Mouse (Mus musculus): Measurements from ENCODE around the gene Llgl2. TPM values are rescaled to one million over a fixed set of nuclear protein-coding genes. Genes with fewer than 3 reads are reported as not detected.
"Not testable (repeated sequence)": the region's sequence is repeated elsewhere in the genome, so short reads cannot be mapped to it uniquely, and the experiment has no call there.

The Llgl2 gene
- polyA plus RNA-seq, 1 experiment from 2014 or later = 11.9 TPM

DNA sequence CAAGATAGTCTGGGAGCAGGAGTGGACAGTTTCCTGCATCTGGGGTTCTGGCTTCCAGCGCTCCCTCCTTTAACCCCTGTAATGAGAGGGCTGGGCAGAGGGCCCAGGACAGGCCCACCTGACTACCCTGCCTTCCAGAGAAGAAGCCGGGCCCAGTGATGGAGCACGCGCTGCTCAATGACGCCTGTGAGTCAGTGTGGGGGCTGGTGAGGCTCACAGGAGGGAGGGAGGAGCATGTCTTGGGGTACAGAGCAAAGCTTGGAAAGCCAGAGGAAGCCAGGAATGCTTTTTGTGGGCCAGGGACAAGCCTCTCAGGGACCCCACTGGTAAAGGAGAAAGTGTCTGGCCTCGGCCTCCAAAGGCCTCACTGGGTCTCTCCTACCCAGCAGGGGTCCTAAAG is 30.8 kb downstream of the Llgl2 start:
- Histone ChIP-seq H3K9me3 (replicated peaks) (no peaks in the 10 kb centered on the region), H3K4me1 (replicated peaks) (peaks cover 15% of the 10 kb centered on the region), H3K27me3 (peaks cover 39% of the 10 kb centered on the region), H3K36me3 (replicated peaks) (peaks cover 56% of the 10 kb centered on the region), H3K27ac (replicated peaks) (no peak overlapping the region), H3K9ac (no peak overlapping the region), H3K4me3 (replicated peaks) (no peak overlapping the region), H3K4me2 (no peak overlapping the region)
- WGBS (ENCODE audit: insufficient replicate concordance) = 83% methylated on average over 6 of the region's 6 CpGs
- ATAC-seq (ENCODE audit: insufficient read depth) = no peak

DNA sequence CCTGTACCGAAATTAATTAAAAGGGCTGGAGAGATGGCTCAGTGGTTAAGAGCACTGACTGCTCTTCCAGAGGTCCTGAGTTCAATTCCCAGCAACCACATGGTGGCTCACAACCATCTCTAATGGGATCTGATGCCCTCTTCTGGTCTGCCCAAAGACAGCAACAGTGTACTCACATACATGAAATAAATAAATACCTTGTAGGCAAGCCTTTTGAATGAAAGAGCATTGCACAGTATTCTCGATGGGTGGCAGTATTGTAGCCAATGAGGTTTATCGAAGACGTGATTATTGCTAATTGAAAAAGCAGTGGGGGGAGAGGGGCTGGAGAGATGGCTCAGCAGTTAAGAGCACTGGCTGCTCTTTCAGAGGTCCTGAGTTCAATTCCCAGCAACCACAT is 33.3 kb downstream of the Llgl2 start:
- H3K9me3 ChIP-seq (replicated peaks); H3K4me3 ChIP-seq (replicated peaks); H3K4me2 ChIP-seq; H3K9ac ChIP-seq; H3K27ac ChIP-seq (replicated peaks); ATAC-seq (ENCODE audit: insufficient read depth): not testable (repeated sequence)
- Histone ChIP-seq H3K4me1 (replicated peaks) (peaks cover 17% of the 10 kb centered on the region), H3K36me3 (replicated peaks) (peaks cover 31% of the 10 kb centered on the region; the same call in 1 of the 2 replicates), H3K27me3 (peaks cover 63% of the 10 kb centered on the region)
- 78% methylated on average over 4 of the region's 4 CpGs for WGBS (ENCODE audit: insufficient replicate concordance)

DNA sequence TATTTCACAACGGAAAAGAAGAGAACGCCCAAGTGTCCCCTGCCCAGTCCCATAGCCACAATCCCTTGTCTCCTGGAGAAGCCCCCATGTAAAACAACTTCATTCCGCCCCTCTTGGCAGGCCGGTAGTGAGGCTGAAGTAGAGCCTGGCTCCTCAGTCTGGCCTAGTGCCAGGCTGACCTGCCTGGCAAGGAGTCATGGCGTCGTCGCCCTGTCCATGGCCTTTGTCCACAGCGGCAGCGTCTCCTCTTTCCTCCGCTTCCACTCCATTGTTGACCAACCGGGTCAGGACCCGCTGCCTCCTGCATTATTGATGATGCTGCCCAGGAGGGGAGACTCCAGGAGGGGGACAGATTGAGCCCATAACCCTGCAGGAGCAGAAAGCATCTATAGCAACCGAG is 34.1 kb downstream of the Llgl2 start:
- no peak overlapping the region for H3K27ac ChIP-seq (replicated peaks)
- no peak for ATAC-seq (ENCODE audit: insufficient read depth)
- 0 out of 2 replicates have a peak, but pooled peaks cover 27% of the 10 kb centered on the region for H3K36me3 ChIP-seq (replicated peaks)
- H3K9ac ChIP-seq = no peak overlapping the region
- WGBS (ENCODE audit: insufficient replicate concordance) = 63% methylated on average over 13 of the region's 13 CpGs
- H3K4me2 ChIP-seq = no peak overlapping the region
- H3K27me3 ChIP-seq = peaks cover 71% of the 10 kb centered on the region
- no peaks in the 10 kb centered on the region for H3K9me3 ChIP-seq (replicated peaks)
- H3K4me3 ChIP-seq (replicated peaks) = no peak overlapping the region
- peaks cover 17% of the 10 kb centered on the region for H3K4me1 ChIP-seq (replicated peaks)

DNA sequence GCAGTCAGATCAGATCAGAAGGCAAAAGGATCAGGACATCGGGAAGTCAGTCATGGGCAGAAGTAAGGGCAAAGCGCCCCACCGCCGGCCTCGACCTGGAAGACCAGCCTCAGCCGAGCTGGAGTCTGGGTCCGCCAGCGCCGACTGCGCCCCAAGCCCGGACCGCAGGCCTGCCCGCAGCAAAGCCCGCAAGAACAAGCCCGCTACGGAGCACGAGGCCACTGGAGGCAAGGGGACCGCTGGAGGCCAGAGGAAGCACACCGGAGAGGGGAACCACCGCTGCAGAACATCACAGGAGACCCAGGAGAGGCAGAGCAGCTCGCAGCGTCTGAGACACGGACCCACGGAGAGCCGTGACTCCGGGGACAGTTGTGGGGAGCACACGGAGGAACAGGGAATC is 34.5 kb downstream of the Llgl2 start, which contains the start of gene Myo15b:
Gene Myo15b, plus strand, starts transcription at position 53 of the 400 bp plus-strand sequence.
- H3K27ac ChIP-seq (replicated peaks) = no peak within 1 kb of the TSS
- H3K9me3 ChIP-seq (replicated peaks) = no peaks in the 10 kb centered on the region
- H3K4me3 ChIP-seq (replicated peaks) = peak within 1 kb of the TSS; percentile 46
- H3K27me3 ChIP-seq = peaks cover 75% of the 10 kb centered on the region
- 0 out of 2 replicates have a peak within 1 kb of the TSS, but pooled peaks have one; percentile 23 for H3K9ac ChIP-seq
- H3K4me1 ChIP-seq (replicated peaks) = peaks cover 17% of the 10 kb centered on the region
- WGBS (ENCODE audit: insufficient replicate concordance) = 12% methylated on average over 27 of the region's 27 CpGs
- peak within 1 kb of the TSS; percentile 73 for H3K4me2 ChIP-seq
- 0 out of 2 replicates have a peak, but pooled peaks cover 22% of the 10 kb centered on the region for H3K36me3 ChIP-seq (replicated peaks)
- no peak for ATAC-seq (ENCODE audit: insufficient read depth)

DNA sequence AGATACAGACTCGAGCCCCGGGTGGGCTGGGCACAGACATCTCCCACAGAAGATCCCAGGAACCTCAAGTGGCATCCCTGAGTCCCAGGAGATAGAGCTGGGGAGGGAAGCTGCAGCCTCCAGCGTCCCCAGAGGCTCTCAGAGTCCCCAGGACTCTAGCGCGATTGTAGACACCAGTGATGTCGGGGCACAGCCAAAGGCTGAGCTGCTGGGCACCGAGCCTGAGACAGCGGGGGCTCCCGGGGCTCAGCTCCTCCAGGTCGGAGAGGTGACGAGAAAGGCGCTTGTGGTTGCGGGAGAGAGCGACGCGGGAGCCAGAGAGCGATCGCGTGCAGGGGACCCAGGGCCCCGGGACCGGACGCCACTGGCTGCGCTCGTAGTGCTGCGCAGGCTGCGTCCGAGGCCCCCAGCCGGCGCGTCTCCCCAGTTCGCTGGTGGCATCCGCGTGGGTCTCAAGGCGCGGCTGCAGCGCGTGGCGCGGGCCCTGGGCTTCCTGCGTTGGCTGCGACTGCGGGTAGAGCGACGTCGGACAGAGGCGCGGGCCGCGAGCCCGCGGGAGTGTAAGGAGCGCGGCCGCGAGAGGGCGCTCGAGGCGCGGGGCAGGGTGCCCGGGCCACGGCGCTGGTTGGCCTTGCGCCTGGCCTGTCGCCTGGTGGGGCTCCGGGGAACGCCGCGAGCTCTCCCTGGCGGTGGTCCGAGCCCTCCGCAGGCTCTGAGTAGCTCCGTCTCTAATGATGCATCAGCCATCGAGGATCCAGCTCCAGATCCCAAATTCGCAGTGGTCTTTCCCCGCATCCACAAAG is 35.5 kb downstream of the Llgl2 start:
- Histone ChIP-seq H3K9me3 (replicated peaks) (no peaks in the 10 kb centered on the region), H3K27me3 (peaks cover 76% of the 10 kb centered on the region), H3K9ac (peak overlapping the region; percentile 23; the same call in 1 of the 2 replicates), H3K4me2 (peak overlapping the region; percentile 73), H3K4me3 (replicated peaks) (peak overlapping the region; percentile 46), H3K36me3 (replicated peaks) (0 out of 2 replicates have a peak, but pooled peaks cover 15% of the 10 kb centered on the region), H3K27ac (replicated peaks) (no peak overlapping the region), H3K4me1 (replicated peaks) (peaks cover 17% of the 10 kb centered on the region)
- ATAC-seq (ENCODE audit: insufficient read depth) = peak; percentile 75
- 2% methylated on average over 75 of the region's 75 CpGs for WGBS (ENCODE audit: insufficient replicate concordance)

DNA sequence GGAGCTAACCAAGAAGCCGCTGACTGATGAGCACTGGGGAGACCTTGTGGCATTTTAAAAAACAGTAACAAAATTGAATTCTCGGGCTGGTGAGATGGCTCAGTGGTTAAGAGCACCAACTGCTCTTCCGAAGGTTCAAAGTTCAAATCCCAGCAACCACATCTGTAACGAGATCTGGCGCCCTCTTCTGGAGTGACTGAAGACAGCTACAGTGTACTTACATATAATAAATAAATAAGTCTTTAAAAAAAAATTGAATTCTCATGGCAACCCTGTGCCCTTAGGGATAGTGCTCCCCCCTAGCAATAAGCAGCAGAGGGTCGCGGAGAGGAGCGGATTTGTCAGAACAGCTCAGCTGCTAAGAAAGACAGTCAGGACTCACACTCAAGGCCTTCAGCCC is 40.0 kb downstream of the Llgl2 start:
- peaks cover 12% of the 10 kb centered on the region for H3K4me1 ChIP-seq (replicated peaks)
- 65% methylated on average over 8 of the region's 8 CpGs for WGBS (ENCODE audit: insufficient replicate concordance)
- no peak overlapping the region for H3K4me3 ChIP-seq (replicated peaks)
- H3K36me3 ChIP-seq (replicated peaks) = no peaks in the 10 kb centered on the region
- no peak overlapping the region for H3K4me2 ChIP-seq
- H3K9me3 ChIP-seq (replicated peaks) = no peaks in the 10 kb centered on the region
- H3K27me3 ChIP-seq = peaks cover 68% of the 10 kb centered on the region
- ATAC-seq (ENCODE audit: insufficient read depth) = no peak
- no peak overlapping the region for H3K27ac ChIP-seq (replicated peaks)
- H3K9ac ChIP-seq = no peak overlapping the region

DNA sequence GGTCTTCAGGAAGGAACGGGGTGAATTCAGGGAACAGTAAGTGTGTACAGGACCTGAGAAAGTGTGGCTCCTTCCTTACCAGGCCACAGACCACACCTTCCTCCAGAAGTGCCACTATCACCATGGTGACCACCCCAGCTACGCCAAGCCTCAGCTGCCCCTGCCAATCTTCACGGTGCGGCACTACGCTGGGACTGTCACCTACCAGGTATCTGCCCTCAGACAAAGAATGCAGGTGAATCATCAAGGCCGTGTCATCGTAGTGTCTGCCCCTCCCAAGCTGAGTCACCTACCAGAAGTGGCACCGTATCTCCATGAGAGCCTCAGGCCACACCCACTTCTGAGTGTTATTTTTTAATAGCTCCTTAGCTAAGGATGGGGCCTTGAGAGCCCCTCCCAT is 45.5 kb downstream of the Llgl2 start:
- H3K4me1 ChIP-seq (replicated peaks) = peaks cover 23% of the 10 kb centered on the region
- WGBS (ENCODE audit: insufficient replicate concordance) = 28% methylated on average over 8 of the region's 8 CpGs

DNA sequence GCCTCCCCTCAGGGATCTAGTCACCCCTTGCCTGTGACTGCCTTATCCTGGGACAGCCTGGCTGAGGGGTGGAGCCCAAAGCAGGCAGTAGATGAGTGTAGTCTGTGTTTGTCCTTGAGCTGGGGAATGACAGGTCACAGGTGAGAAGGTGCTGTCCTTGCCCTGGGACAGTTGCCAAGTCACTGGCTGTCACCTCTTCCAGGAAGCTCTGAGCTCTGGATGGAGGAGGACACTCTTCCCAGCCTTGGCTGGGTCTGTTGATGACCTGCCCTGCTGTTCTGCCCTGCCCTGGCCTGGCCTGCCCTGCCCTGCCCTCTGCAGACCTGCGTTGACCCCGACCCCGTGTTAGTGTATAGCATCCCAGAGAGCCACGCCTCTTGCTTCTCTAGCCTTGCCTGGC is 48.6 kb downstream of the Llgl2 start:
- no peak overlapping the region for H3K27ac ChIP-seq (replicated peaks)
- no peak overlapping the region for H3K9ac ChIP-seq
- peaks cover 6% of the 10 kb centered on the region; the same call in 1 of the 2 replicates for H3K27me3 ChIP-seq
- H3K36me3 ChIP-seq (replicated peaks) = no peaks in the 10 kb centered on the region
- peak; percentile 53 for ATAC-seq (ENCODE audit: insufficient read depth)
- WGBS (ENCODE audit: insufficient replicate concordance) = 47% methylated on average over 4 of the region's 4 CpGs
- no peak overlapping the region for H3K4me2 ChIP-seq
- H3K4me3 ChIP-seq (replicated peaks) = no peak overlapping the region
- H3K9me3 ChIP-seq (replicated peaks) = no peaks in the 10 kb centered on the region
- H3K4me1 ChIP-seq (replicated peaks) = peaks cover 31% of the 10 kb centered on the region

More for the DNA sequence above, 45.5 kb downstream of the Llgl2 start:
- H3K27ac ChIP-seq (replicated peaks) = 0 out of 2 replicates have a peak overlapping the region, but pooled peaks have one; percentile 9
- H3K9ac ChIP-seq = no peak overlapping the region
- 0 out of 2 replicates have a peak, but pooled peaks have one; percentile 18 for ATAC-seq (ENCODE audit: insufficient read depth)
- peak overlapping the region; percentile 13; the same call in 1 of the 2 replicates for H3K4me2 ChIP-seq
- H3K27me3 ChIP-seq = peaks cover 23% of the 10 kb centered on the region
- H3K4me3 ChIP-seq (replicated peaks) = no peak overlapping the region
- no peaks in the 10 kb centered on the region for H3K9me3 ChIP-seq (replicated peaks)
- no peaks in the 10 kb centered on the region for H3K36me3 ChIP-seq (replicated peaks)

DNA sequence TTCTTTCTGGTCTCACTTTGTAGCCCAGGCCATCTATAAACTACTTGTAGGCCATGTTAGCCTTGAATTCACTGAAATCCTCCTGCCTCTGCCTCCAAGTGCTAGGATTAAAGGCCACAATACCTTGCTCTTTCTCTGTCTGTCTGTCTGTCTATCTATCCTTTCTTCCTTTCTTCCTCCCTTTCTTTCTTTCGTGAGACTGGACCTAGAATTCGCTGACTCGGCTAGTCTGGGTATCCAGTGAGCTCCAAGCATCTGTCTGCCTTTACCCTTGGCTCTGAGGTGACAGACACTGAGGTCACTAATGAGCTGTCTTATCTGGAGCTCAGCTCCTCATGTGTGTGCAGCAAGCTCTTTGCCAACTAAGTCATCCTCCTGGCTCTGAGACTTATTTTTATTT is 52.1 kb downstream of the Llgl2 start:
- 78% methylated on average over 3 of the region's 3 CpGs for WGBS (ENCODE audit: insufficient replicate concordance)

DNA sequence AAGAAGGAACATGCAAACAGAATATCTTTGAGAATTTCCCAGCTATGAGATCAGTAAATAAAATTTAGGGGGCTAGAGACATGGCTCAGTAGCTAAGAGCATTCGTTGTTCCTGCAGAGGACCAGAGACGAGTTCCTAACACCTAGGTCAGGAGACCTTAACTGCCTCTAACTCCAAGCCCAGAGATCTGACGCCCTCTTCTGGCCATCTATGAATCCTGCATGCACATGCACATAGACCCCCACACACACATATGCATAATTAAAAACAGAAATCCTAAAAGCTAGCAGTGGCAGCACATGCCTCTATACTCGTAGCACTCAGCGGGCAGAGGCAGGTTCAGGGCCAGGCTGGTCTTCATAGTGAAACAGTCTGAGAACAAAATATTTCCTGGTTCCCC is 52.6 kb downstream of the Llgl2 start:
- no peak overlapping the region for H3K27ac ChIP-seq (replicated peaks)
- no peaks in the 10 kb centered on the region for H3K9me3 ChIP-seq (replicated peaks)
- H3K27me3 ChIP-seq = no peaks in the 10 kb centered on the region
- H3K9ac ChIP-seq = no peak overlapping the region
- 67% methylated on average over 5 of the region's 5 CpGs for WGBS (ENCODE audit: insufficient replicate concordance)
- H3K36me3 ChIP-seq (replicated peaks) = no peaks in the 10 kb centered on the region
- H3K4me2 ChIP-seq = no peak overlapping the region
- H3K4me3 ChIP-seq (replicated peaks) = no peak overlapping the region
- H3K4me1 ChIP-seq (replicated peaks) = peaks cover 22% of the 10 kb centered on the region
- ATAC-seq (ENCODE audit: insufficient read depth) = no peak

More for the DNA sequence above, 52.1 kb downstream of the Llgl2 start:
- Histone ChIP-seq H3K4me2 (no peak overlapping the region), H3K36me3 (replicated peaks) (no peaks in the 10 kb centered on the region), H3K4me3 (replicated peaks) (no peak overlapping the region), H3K4me1 (replicated peaks) (peaks cover 22% of the 10 kb centered on the region), H3K27me3 (no peaks in the 10 kb centered on the region), H3K27ac (replicated peaks) (no peak overlapping the region), H3K9ac (no peak overlapping the region), H3K9me3 (replicated peaks) (no peaks in the 10 kb centered on the region)
- ATAC-seq (ENCODE audit: insufficient read depth) = no peak

DNA sequence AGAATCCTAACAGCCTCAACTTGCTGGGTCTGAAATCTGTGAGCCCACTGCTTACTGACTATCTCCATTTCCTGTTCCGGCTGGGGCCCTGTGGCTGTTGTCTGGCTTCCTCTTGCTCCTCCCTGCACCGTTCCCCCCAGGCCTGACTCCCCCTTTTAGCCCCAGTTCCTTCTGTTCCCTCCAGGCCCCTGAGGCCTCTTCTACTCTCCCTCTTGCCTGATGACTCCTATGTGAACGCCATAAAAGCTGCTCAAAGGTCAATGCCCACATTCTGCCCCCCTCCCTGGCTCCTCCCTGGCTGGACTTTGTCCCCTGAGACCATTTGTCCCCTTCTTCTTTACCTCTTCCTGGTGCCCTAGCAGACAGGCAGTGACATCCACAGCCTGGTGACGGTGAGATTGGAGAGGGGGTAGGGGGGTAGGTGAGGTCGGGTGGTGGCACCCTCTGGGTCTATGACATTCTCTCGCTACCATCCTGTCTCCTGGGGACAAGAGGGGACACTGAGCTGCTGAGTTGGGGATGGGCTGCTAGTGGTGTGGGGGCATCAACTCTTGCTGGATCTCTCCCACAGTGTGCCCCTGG is 53.4 kb downstream of the Llgl2 start:
- H3K4me2 ChIP-seq = no peak overlapping the region
- no peak overlapping the region for H3K27ac ChIP-seq (replicated peaks)
- no peak for ATAC-seq (ENCODE audit: insufficient read depth)

More for the DNA sequence above, 53.4 kb downstream of the Llgl2 start:
- WGBS (ENCODE audit: insufficient replicate concordance) = 27% methylated on average over 6 of the region's 6 CpGs
- no peak overlapping the region for H3K9ac ChIP-seq
- H3K27me3 ChIP-seq = peaks cover 5% of the 10 kb centered on the region; the same call in 1 of the 2 replicates
- peaks cover 16% of the 10 kb centered on the region for H3K4me1 ChIP-seq (replicated peaks)
- H3K36me3 ChIP-seq (replicated peaks) = no peaks in the 10 kb centered on the region
- H3K9me3 ChIP-seq (replicated peaks) = no peaks in the 10 kb centered on the region
- no peak overlapping the region for H3K4me3 ChIP-seq (replicated peaks)
